Mouse (Mus musculus) megakaryocyte progenitor cell, adult 5-6 weeks (primary cell): ENCODE results near the gene Tcea3. TPM values are rescaled to one million over a fixed set of nuclear protein-coding genes. Genes with fewer than 3 reads are reported as not detected.
A peak's percentile ranks its signal among the peaks of the same experiment; 100 is the strongest.

Experiments
- ATAC-seq: replicated peaks from 2 replicates; pipeline ENCODE4 v1.8.0; 2016; ENCODE audit warnings: mild to moderate bottlenecking, moderate TSS enrichment, inconsistent platforms; ENCODE audit not compliant: poor library complexity
- total RNA-seq, 2 experiments: library from RNA; stranded (forward) in 1 of 2; stranded (reverse) in 1 of 2; fragments of 157-497, 149-512 nt in 1 of 2; fragments of 200-1000 nt in 1 of 2; gene quantifications; 2 replicates each; pipeline versions ENCODE4 v1.2.3 to v1.2.4; 2015 to 2017

Gene Tcea3
- total RNA-seq, 2 experiments from 2014 or later = 0.10 to 0.33 TPM

GRCm38 (mm10) chr4:136311042-136311999 is 63.8 kb downstream of the Tcea3 start:
- peak; percentile 23 for ATAC-seq

DNA sequence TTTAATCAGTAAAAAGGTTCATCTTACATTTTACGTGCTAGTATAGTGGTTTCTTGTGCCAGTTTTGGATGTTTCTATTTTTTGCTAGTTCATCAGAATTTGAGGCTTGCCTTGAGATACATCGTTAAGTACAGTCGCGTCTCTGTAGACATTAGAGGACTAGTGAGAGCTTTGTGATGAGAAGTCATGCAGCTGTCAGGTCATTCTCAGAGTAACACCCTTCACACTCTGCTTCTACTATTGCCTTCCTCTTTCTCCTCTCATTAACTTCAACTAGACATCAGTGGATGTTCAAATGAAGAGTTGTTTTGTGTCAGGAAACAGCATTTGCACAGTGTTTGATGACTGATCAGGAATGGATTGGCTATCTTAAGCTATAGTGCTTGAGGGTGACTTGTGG is 65.1 kb downstream of the Tcea3 start:
- ATAC-seq = no peak

DNA sequence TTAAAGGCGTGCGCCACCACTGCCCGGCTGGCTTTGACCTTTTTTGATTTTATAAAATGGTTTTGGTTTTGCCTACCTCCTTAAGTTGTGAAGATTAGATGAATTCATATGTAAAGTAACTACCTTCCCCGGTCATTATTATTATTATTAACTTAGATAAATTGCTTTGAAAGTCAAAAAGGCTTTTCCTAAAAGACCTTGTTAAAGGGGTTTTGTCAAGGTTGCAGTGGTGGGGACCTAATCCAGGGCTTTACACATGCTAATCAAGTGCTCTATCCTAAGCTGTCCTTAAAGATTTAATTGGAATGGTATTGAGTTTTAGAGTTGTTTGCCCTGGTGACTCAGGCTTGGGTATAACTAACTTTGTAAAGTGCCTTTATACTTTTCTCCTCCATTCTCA is 70.1 kb downstream of the Tcea3 start:
- no peak for ATAC-seq

DNA sequence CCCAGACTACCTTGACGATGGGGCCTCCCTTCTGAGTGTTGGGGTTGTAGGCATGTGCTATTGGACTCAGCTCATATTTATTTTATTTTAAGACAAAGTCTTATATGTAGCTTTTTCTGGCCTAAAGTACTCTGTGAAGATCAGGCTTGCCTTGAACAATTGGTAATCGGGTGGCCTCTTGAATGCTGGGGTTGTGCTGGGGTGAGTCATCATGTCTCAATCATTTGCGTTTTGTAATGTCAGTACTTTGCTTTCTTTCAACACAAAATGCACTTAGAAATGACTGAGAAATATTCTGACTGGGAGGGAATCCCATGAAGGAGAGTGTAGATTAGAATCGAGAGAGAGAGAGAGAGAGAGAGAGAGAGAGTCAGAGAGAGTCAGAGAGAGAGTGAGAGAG is 72.5 kb downstream of the Tcea3 start:
- no peak for ATAC-seq

DNA sequence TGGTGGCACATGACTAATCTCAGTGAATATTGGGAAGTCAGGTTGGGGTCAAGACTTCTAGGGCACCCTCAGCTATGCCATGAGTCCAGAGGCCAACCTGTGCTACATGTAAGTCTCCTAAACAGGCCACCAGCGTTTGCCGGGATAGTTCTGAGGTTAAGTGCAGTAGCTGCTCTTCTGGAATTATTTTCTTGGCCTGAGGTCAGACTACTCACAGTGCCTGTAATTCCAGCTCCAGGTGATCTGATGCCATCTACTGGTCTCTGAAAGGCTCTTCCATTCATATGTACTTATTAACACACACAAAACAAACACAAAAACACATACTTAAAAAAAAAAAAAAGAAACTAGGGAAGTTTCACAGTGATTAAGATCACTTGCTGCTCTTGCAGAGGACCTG is 76.7 kb downstream of the Tcea3 start:
- no peak for ATAC-seq

Other genes starting within 250 kb of the Tcea3 start
- 55.2 and 58.2 TPM in 2 replicates for gene Eloa, start 226.0 kb upstream of the Tcea3 start, total RNA-seq (2015)
- gene Eloa, start 226.0 kb upstream of the Tcea3 start, total RNA-seq (2017) = 50.3 and 56.8 TPM in 2 replicates
- gene Rpl11, start 194.3 kb upstream of the Tcea3 start, total RNA-seq (2015) = 1,572 and 1,580 TPM in 2 replicates
- 841 and 996 TPM in 2 replicates for gene Rpl11, start 194.3 kb upstream of the Tcea3 start, total RNA-seq (2017)
- 0.44 and 1.4 TPM in 2 replicates for gene Id3, start 104.2 kb upstream of the Tcea3 start, total RNA-seq (2015)
- 1.0 and 2.4 TPM in 2 replicates for gene Id3, start 104.2 kb upstream of the Tcea3 start, total RNA-seq (2017)
- 5.6 and 7.5 TPM in 2 replicates for gene E2f2, start 75.3 kb upstream of the Tcea3 start, total RNA-seq (2015)
- 5.9 and 6.1 TPM in 2 replicates for gene E2f2, start 75.3 kb upstream of the Tcea3 start, total RNA-seq (2017)
- gene Asap3, start 41.4 kb upstream of the Tcea3 start, total RNA-seq (2015) = not detected in 2 replicates
- not detected in 2 replicates for gene Asap3, start 41.4 kb upstream of the Tcea3 start, total RNA-seq (2017)
- 6.7 and 7.7 TPM in 2 replicates for gene Zfp46, start 37.0 kb downstream of the Tcea3 start, total RNA-seq (2015)
- 7.4 and 7.9 TPM in 2 replicates for gene Zfp46, start 37.0 kb downstream of the Tcea3 start, total RNA-seq (2017)
- gene Hnrnpr, start 63.2 kb downstream of the Tcea3 start, total RNA-seq (2015) = 114 and 118 TPM in 2 replicates
- gene Hnrnpr, start 63.2 kb downstream of the Tcea3 start, total RNA-seq (2017) = 179 and 224 TPM in 2 replicates
- gene Htr1d, start 175.8 kb downstream of the Tcea3 start, total RNA-seq (2015) = not detected in 2 replicates
- not detected in 2 replicates for gene Htr1d, start 175.8 kb downstream of the Tcea3 start, total RNA-seq (2017)
- not detected in 2 replicates for gene 6030445D17Rik, start 214.5 kb downstream of the Tcea3 start, total RNA-seq (2015)
- gene 6030445D17Rik, start 214.5 kb downstream of the Tcea3 start, total RNA-seq (2017) = not detected in 2 replicates
- gene Luzp1, start 222.0 kb downstream of the Tcea3 start, total RNA-seq (2015) = 3.4 and 3.7 TPM in 2 replicates
- 2.3 and 3.3 TPM in 2 replicates for gene Luzp1, start 222.0 kb downstream of the Tcea3 start, total RNA-seq (2017)